Mouse (Mus musculus) heart, postnatal 0 days (tissue): Measurements from ENCODE around the gene Prdm16.

Source experiments
- CTCF ChIP-seq: IDR thresholded peaks from 2 replicates; pipeline ENCODE4 v1.5.1; 2016; ENCODE audit warnings: antibody characterized with exemption, control low read depth, low read depth
- EP300 ChIP-seq: IDR thresholded peaks from 2 replicates; pipeline ENCODE4 v1.6.1; 2016; ENCODE audit warnings: antibody characterized with exemption, low read depth

- no peak for TF ChIP-seq EP300
- no peak for TF ChIP-seq CTCF
Measured at GRCm38 (mm10) chr4:154521881-154522676, 114.6 kb downstream of the Prdm16 start.
